ENCODE assay signal across 18 mouse cellular contexts in genomic region chr5:29270879-29271278, GRCm38 (mm10).
DNase-seq lines count a peak whose midpoint lies in the region; ATAC-seq and TF ChIP-seq lines count a peak whose summit lies in the region.
"Had no signal": no experiment of that assay in that cellular context is flagged by ENCODE, and none has a peak within 500 bp of the region (broad histone marks: within the 10 kb centered on the region; RNA-seq: fewer than 3 reads in every experiment).

No protein-coding gene starts in this region.

- DNase-seq in embryo, embryonic 10 days (ENCODE audit: low spot score), result peak; percentile 15
- no peak for DNase-seq in embryo, embryonic 9.5 days (ENCODE audit: extremely low spot score)
- peak; percentile 55 for DNase-seq in lung, embryonic 14.5 days
- no peak for DNase-seq in lung, adult 18-20 months
- peak; percentile 21 for DNase-seq in Muller cell, postnatal 12 days (ENCODE audit: inconsistent ontology term)
- peak; percentile 21 for DNase-seq in embryo, embryonic 10.5 days (ENCODE audit: low spot score)
- DNase-seq in thymus, adult 2 months, result no peak
- DNase-seq in spleen, postnatal 36 days (ENCODE audit: low spot score in 2 of 2), result no peak
- DNase-seq: cerebellum, adult 11-12 months; gastrocnemius, adult 2 months; heart, adult 11 months; kidney, postnatal 25 days; liver, embryonic 13.5 days; spleen, adult 18-20 months had no signal

- no peak for TF ChIP-seq POLR2A in thymus, adult 2 months (IDR thresholded peaks at IDR 0.05; ENCODE audit: control insufficient read depth, extremely low read depth, insufficient read depth, low read length, poor library complexity)

- no peaks in the 10 kb centered on the region; the same call in 1 of the 2 replicates for H3K9me3 ChIP-seq in lung, embryonic 14.5 days (ENCODE audit: low read depth, low read length)
- H3K9me3 ChIP-seq: liver, embryonic 13.5 days; megakaryocyte, embryonic 14.5 days; neural tube, embryonic 15.5 days had no signal

- H3K27me3 ChIP-seq in lung, embryonic 14.5 days (ENCODE audit: insufficient read depth, low read length), result no peaks in the 10 kb centered on the region
- H3K27me3 ChIP-seq in thymus, adult 2 months (ENCODE audit: control insufficient read depth, insufficient read depth, low read length), result no peaks in the 10 kb centered on the region
- H3K27me3 ChIP-seq: liver, embryonic 13.5 days; neural tube, embryonic 15.5 days had no signal

- peak; percentile 59 for TF ChIP-seq CTCF in lung, embryonic 14.5 days (IDR thresholded peaks at IDR 0.05; ENCODE audit: low read depth)
- no peak for TF ChIP-seq CTCF in thymus, adult 2 months (IDR thresholded peaks at IDR 0.05; ENCODE audit: borderline replicate concordance, control insufficient read depth, extremely low read depth, insufficient read depth, low read length, poor library complexity)

- no peaks in the 10 kb centered on the region for H3K36me3 ChIP-seq in lung, embryonic 14.5 days (ENCODE audit: insufficient read depth)
- H3K36me3 ChIP-seq in thymus, adult 2 months (ENCODE audit: control insufficient read depth, insufficient read depth, low read length), result no peaks in the 10 kb centered on the region
- H3K36me3 ChIP-seq: liver, embryonic 13.5 days; neural tube, embryonic 15.5 days had no signal

- ATAC-seq in lung, embryonic 14.5 days (ENCODE audit: insufficient read depth), result no peak
- ATAC-seq: forebrain, embryonic 16.5 days; inflammation-experienced regulatory T-cells, adult 6 months had no signal

- no peak overlapping the region for H3K4me3 ChIP-seq in lung, embryonic 14.5 days (ENCODE audit: low read depth, low read length)
- no peak overlapping the region for H3K4me3 ChIP-seq in thymus, adult 2 months (ENCODE audit: control insufficient read depth, insufficient read depth, low read length)
- H3K4me3 ChIP-seq: gastrocnemius, adult 2 months; liver, embryonic 13.5 days; megakaryocyte, embryonic 14.5 days; neural tube, embryonic 15.5 days had no signal

- H3K27ac ChIP-seq in lung, embryonic 14.5 days (ENCODE audit: low read depth), result no peak overlapping the region
- no peak overlapping the region for H3K27ac ChIP-seq in thymus, adult 2 months (ENCODE audit: control insufficient read depth, insufficient read depth, low read length)
- H3K27ac ChIP-seq: gastrocnemius, adult 2 months; liver, embryonic 13.5 days; neural tube, embryonic 15.5 days had no signal

- no peaks in the 10 kb centered on the region for H3K4me1 ChIP-seq in lung, embryonic 14.5 days (ENCODE audit: insufficient read depth)
- no peaks in the 10 kb centered on the region for H3K4me1 ChIP-seq in thymus, adult 2 months (replicated peaks; ENCODE audit: control insufficient read depth, insufficient read depth, low read length)
- H3K4me1 ChIP-seq: liver, embryonic 13.5 days; megakaryocyte, embryonic 14.5 days; neural tube, embryonic 15.5 days had no signal

- WGBS in lung, embryonic 14.5 days, result 49% methylated on average over 4 of the region's 4 CpGs
- WGBS in thymus, adult 2 months, result 88% methylated on average over 4 of the region's 4 CpGs

- no peak overlapping the region for H3K4me2 ChIP-seq in lung, embryonic 14.5 days
- H3K4me2 ChIP-seq: liver, embryonic 13.5 days; neural tube, embryonic 15.5 days had no signal

- no peak overlapping the region for H3K9ac ChIP-seq in lung, embryonic 14.5 days
- H3K9ac ChIP-seq: liver, embryonic 13.5 days; neural tube, embryonic 15.5 days had no signal

Comparison
In these comparisons a context has a peak if more than half of its experiments do, and no peak if none do; other contexts are left out.
1. DNase-seq: peak in embryo, embryonic 10 days (single experiment), lung, embryonic 14.5 days (single experiment), Muller cell, postnatal 12 days (single experiment) and embryo, embryonic 10.5 days (single experiment); none in embryo, embryonic 9.5 days (single experiment), lung, adult 18-20 months (0 of 2), thymus, adult 2 months (single experiment) and spleen, postnatal 36 days (0 of 2).